Comparison of ENCODE assay signal across 7 mouse cellular contexts in the genomic region with DNA sequence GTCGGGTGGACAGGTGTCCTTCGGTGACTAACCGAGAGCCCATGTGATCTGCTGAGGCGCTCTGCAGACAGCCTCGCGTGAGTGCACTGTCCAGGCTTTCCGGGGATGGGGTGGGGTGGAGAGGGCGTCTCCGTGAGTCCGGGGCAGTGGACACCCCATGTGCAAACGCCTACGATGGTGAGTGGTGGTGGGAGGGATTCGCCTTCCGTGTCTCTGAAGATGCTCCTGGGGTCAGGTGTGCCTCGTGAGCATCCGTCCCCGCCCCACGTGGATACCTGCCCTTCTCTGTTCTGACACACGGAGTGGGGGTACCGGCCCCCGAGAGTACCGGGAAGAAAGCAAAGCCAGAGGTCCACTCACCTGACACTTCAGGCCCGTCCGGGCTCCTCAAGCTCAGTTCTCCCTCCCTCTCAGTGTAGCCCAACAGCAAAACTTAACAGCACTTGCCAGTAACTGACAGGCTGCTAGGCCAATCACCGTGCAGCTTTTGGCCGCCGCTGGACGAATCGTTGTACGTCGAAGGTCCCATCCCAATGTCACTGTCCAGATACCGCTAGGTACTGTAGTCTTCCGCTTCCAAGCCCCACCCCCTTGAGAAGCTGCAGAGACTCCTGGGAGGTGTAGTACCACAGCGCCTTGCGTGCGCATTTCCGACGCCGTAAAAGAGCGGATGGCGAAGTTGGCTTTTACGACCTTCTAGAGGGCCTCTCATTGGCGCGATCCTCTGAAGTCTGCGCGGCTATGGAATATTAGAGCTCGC. TPM values are rescaled to one million over a fixed set of nuclear protein-coding genes. Genes with fewer than 3 reads are reported as not detected.
DNase-seq lines count a peak whose midpoint lies in the region; ATAC-seq lines count a peak whose summit lies in the region.

A gene (minus strand): TSS at position 591 of the 760 bp plus-strand sequence.

- ATAC-seq in intestine, embryonic 15.5 days: peak; percentile 99

- no peaks in the 10 kb centered on the region for H3K27me3 ChIP-seq in intestine, embryonic 15.5 days (replicated peaks)
- H3K27me3 ChIP-seq in midbrain, embryonic 10.5 days (ENCODE audit: low read depth, poor library complexity, severe bottlenecking): no peaks in the 10 kb centered on the region

- H3K4me2 ChIP-seq in intestine, embryonic 15.5 days (replicated peaks): peak within 1 kb of the TSS; percentile 85

- WGBS in intestine, embryonic 15.5 days: under 1% methylated on average over 47 of the region's 47 CpGs
- under 1% methylated on average over 47 of the region's 47 CpGs for WGBS in midbrain, embryonic 10.5 days

- peak within 1 kb of the TSS; percentile 70 for H3K4me3 ChIP-seq in intestine, embryonic 15.5 days (replicated peaks)
- peak within 1 kb of the TSS; percentile 80 for H3K4me3 ChIP-seq in midbrain, embryonic 10.5 days

- intact Hi-C loops in gastrocnemius, postnatal 36 days (cut with DNase I): no loop called here
- intact Hi-C loops in left cerebral cortex, postnatal 25 days (cut with DNase I): loop anchor here (1.0 kb wide), 1 partner anchor 81 kb away; no protein-coding TSS in a partner anchor

- H3K36me3 ChIP-seq in intestine, embryonic 15.5 days: 0 out of 2 replicates have a peak, but pooled peaks cover 2% of the 10 kb centered on the region
- peaks cover 12% of the 10 kb centered on the region for H3K36me3 ChIP-seq in midbrain, embryonic 10.5 days

- DNase-seq in adrenal gland, adult 2 months: peak; percentile 100
- DNase-seq in embryo, embryonic 11.5 days (ENCODE audit: low read depth, low spot score): peak; percentile 97
- peak; percentile 97 to 99 for DNase-seq in gastrocnemius, postnatal 36 days
- peak; percentile 99 to 100 for DNase-seq in left cerebral cortex, postnatal 25 days (ENCODE audit: low spot score in 2 of 2)
- peak; percentile 97 for DNase-seq in midbrain, embryonic 10.5 days (ENCODE audit: low spot score)
- DNase-seq in right cerebral cortex, postnatal 4 days: peak; percentile 97

- no peaks in the 10 kb centered on the region for H3K9me3 ChIP-seq in intestine, embryonic 15.5 days
- H3K9me3 ChIP-seq in midbrain, embryonic 10.5 days (replicated peaks): no peaks in the 10 kb centered on the region

- H3K4me1 ChIP-seq in intestine, embryonic 15.5 days (replicated peaks): peaks cover 6% of the 10 kb centered on the region; the same call in 1 of the 2 replicates
- H3K4me1 ChIP-seq in midbrain, embryonic 10.5 days: peaks cover 26% of the 10 kb centered on the region

- H3K27ac ChIP-seq in intestine, embryonic 15.5 days: peak within 1 kb of the TSS; percentile 67
- peak within 1 kb of the TSS; percentile 82 for H3K27ac ChIP-seq in midbrain, embryonic 10.5 days (replicated peaks)

- H3K9ac ChIP-seq in intestine, embryonic 15.5 days: peak within 1 kb of the TSS; percentile 64

RNA-seq across cellular contexts. Expression of the gene that starts here (rescaled TPM):
- 100 to 1,000 TPM; 117 to 132 TPM for total RNA-seq in adrenal gland, adult 2 months (2021)
- 156 and 170 TPM in 2 replicates for polyA plus RNA-seq in adrenal gland, adult 2 months (2012; rRNA removed)
- total RNA-seq in gastrocnemius, postnatal 36 days (2021): 10 to 100 TPM; 44.4 to 46.8 TPM
- polyA plus RNA-seq in intestine, embryonic 15.5 days (2015; fragmentation: Nextera tagmentation; extraction: Ambion mirVana): 24.7 and 25.4 TPM in 2 replicates
- 10 to 100 TPM; 54.3 to 59.3 TPM for total RNA-seq in left cerebral cortex, postnatal 25 days (2021)
- 24.9 and 25.8 TPM in 2 replicates for polyA plus RNA-seq in midbrain, embryonic 10.5 days (2016; fragmentation: Nextera tagmentation; extraction: Ambion mirVana)

Comparison
In these comparisons a context has a peak if more than half of its experiments do, and no peak if none do; other contexts are left out.
1. Peak in every context shown above with its lines: DNase-seq, ATAC-seq, H3K4me3 ChIP-seq and H3K27ac ChIP-seq.